Mouse (Mus musculus) subcutaneous adipose tissue, adult 2 months (tissue): ENCODE data around the gene Stx8. TPM values are rescaled to one million over a fixed set of nuclear protein-coding genes. Genes with fewer than 3 reads are reported as not detected.

Source experiments
- polyA plus RNA-seq: library from polyadenylated mRNA; depleted of rRNA; stranded (reverse); fragments of >200 nt; gene quantifications from 2 replicates; pipeline ENCODE4 v1.2.3, GENCODE M21; 2012; ENCODE audit warnings: low replicate concordance; rRNA removed

Stx8 gene
- 6.8 and 7.4 TPM in 2 replicates for polyA plus RNA-seq

DNA sequence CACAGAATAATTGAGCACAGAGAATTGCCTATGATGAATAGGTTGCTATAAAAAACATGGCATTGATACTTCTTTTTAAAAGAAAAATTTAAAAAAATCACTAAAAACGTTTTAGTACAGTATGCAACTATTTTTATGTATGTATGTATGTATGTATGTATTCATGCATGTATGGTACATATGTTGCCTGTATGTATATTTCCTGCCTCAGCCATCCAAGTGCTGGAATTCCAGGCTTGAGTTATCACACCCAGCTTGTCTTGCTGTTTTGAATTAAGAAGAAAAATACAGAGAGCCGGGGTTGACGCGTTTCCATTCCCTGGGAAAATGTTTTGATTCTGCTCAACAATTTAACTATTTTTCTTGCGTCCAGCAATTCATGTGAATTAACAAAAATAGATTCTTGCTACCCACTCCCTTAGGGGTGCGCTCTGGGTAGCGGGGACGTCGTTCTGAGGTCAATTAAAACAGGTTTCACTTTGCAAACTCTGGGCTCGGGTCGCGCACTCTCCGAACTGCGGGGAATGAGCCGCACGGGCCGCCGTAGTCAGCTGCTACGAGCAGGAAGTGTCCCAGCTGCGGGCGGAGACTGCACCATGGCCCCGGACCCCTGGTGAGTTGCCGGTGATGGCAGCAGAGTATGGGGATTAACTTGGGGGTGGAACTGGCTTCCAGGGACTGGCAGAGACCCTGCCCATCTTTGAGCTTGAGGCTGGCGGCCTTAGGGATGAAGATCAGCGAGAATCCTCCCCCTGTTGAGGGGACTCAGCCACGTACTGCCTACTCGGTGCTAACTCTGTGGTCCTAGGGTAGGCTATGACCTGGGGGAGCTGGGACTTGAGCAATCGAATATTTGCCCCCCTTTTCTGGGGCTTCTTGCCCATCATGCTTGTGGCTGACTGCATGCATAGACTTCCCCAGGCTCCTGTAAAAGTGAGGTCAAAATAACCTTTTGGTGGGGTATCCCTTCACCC, at the start of gene Stx8:
Gene Stx8, plus strand, starts transcription at position 289 of the 974 bp plus-strand sequence.

DNA sequence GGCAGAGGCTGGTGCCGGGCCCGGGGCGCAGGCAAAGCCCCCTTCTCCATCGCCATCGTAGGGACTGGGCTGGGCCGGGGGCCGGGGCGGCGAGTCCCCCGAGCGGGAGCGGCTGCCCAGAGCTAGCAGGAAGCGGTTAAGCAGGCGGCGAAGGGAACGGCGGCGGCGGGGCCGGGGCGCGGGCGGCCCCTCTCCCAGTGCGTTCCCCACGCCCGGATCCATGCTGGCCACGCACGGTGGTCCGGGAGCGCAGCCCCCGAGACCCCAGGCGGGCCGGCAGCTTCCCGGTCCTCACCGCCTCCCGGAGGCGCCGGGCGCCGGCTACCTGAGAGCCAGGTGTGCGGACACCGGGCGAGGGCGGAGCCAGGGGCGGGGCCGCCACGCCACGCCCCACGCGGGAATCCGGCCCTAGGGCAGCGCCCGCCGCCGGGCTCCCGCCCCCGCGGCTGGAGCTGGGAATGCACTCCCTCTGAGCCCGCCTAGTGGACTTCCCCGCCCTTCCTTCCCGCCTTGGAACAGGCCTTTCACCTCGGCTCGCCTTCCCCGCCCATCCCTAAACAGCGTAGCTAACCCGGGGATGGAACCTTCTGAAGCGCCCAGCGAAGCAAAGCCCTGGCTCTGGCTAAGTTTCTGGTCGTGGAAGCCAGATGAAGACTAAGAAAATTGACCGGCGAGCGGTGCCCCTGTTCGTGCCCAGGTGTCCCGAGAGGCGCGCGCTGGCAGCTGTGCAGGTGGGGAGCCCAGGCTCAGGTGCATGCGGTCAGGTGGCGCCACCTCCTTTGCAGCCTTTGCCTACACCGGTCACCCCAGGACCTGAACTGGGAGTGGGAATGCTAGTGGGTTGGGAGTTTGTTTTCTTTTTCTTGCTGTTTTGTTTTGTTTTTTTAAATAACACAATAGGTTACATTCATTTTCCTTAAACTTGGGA, 43.9 kb upstream of the Stx8 start, which contains the start of gene Usp43:
Gene Usp43, minus strand, starts transcription at position 327 of the 928 bp plus-strand sequence.

DNA sequence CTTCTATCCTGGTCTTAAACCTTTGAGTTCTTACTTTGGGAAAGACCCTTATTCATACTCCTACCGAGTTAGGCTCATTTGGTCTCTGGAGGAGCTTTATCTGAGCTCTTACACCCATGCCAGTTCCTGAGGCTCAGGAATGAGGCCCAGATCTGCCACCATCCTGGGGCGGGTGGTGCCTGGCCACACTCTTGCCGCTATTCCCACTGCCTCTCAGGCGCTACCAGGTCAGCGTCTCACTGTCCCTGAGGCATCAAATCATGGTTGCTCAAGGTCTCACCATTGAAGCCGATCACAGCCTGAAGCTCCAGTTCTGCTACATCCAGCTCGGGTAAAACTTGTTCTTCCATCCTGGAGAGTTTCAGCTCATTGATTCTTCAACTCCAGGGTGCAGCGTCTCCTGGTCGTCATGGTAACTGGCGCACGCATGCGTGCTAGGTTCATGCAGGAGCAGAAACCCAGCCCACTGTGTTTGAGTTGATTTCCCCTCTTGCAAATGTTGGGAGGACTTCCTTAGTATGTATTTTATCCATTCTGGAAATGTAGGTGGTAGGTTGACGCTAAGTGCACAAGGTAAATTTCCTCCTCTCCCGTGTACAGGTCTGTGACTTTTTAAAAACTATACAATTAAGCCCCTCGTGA, 630 bp upstream of the Stx8 start, which contains the start of gene Cfap52:
Gene Cfap52, minus strand, starts transcription at position 410 of the 642 bp plus-strand sequence.

Other genes with a start within 250 kb of the Stx8 start
- gene Glp2r, start 195.0 kb upstream of the Stx8 start, polyA plus RNA-seq: not detected in 2 replicates
- gene Gsg1l2, start 191.6 kb upstream of the Stx8 start, polyA plus RNA-seq: not detected in 2 replicates
- not detected in 2 replicates for gene Dhrs7c, start 168.0 kb upstream of the Stx8 start, polyA plus RNA-seq
- gene Usp43, start 44.0 kb upstream of the Stx8 start, polyA plus RNA-seq: 1.9 and 3.8 TPM in 2 replicates
- 0.21 TPM in 1 of 2 replicates, not detected in the other for gene Cfap52, start 542 bp upstream of the Stx8 start, polyA plus RNA-seq